Mouse (Mus musculus): ENCODE data around the gene Aldh16a1. TPM values are rescaled to one million over a fixed set of nuclear protein-coding genes. Genes with fewer than 3 reads are reported as not detected.

Gene Aldh16a1
- polyA plus RNA-seq, 1 experiment, result 25.0 TPM

GRCm38 (mm10) chr7:45193406-45193805, 39.0 kb upstream of the Aldh16a1 start:
- Histone ChIP-seq H3K4me1 (ENCODE audit: control insufficient read depth, insufficient read depth, low read length) (peaks cover 6% of the 10 kb centered on the region; the same call in 1 of the 2 replicates), H3K27ac (ENCODE audit: insufficient read depth, low read length) (no peak overlapping the region), H3K4me3 (ENCODE audit: insufficient read depth, low read length) (no peak overlapping the region)
- TF ChIP-seq POLR2A (IDR thresholded peaks at IDR 0.05; ENCODE audit: low read depth, low read length), result no peak
- TF ChIP-seq CTCF (IDR thresholded peaks at IDR 0.05; ENCODE audit: borderline replicate concordance, insufficient read depth, low read length), result no peak

- Histone ChIP-seq H3K27ac (ENCODE audit: insufficient read depth, low read length) (no peak overlapping the region), H3K4me3 (ENCODE audit: insufficient read depth, low read length) (no peak overlapping the region), H3K4me1 (ENCODE audit: control insufficient read depth, insufficient read depth, low read length) (peaks cover 6% of the 10 kb centered on the region; the same call in 1 of the 2 replicates)
- TF ChIP-seq CTCF (IDR thresholded peaks at IDR 0.05; ENCODE audit: borderline replicate concordance, insufficient read depth, low read length), result no peak
- TF ChIP-seq POLR2A (IDR thresholded peaks at IDR 0.05; ENCODE audit: low read depth, low read length), result no peak
These were observed 38.4 kb upstream of the Aldh16a1 start for GRCm38 (mm10) chr7:45192585-45193310.

- no peak overlapping the region for H3K4me3 ChIP-seq (ENCODE audit: insufficient read depth, low read length)
- H3K27ac ChIP-seq (ENCODE audit: insufficient read depth, low read length), result no peak overlapping the region
- peaks cover 3% of the 10 kb centered on the region; the same call in 1 of the 2 replicates for H3K4me1 ChIP-seq (ENCODE audit: control insufficient read depth, insufficient read depth, low read length)
- TF ChIP-seq POLR2A (IDR thresholded peaks at IDR 0.05; ENCODE audit: low read depth, low read length), result no peak
- TF ChIP-seq CTCF (IDR thresholded peaks at IDR 0.05; ENCODE audit: borderline replicate concordance, insufficient read depth, low read length), result no peak
These were observed 37.5 kb upstream of the Aldh16a1 start for GRCm38 (mm10) chr7:45191803-45192363.

DNA sequence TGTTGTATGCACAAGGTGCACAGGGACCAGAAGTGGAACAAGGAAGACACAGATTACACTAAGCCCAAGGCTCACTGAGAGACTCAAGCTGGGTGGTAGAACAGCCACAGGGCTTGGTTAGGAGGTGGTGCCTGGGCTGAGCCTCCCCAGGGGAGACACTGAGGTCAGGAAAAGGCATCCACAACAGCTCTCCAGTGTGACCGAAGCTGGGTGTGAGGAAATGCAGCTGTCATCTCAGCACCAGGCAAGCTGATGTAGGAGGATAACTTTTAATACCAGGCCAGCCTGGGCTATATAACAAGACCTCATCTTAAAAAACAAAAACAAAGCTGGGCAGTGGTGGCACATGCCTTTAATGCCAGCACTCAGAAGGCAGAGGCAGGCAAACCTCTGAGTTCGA, 36.8 kb upstream of the Aldh16a1 start:
- Histone ChIP-seq H3K27ac (ENCODE audit: insufficient read depth, low read length) (no peak overlapping the region), H3K4me1 (ENCODE audit: control insufficient read depth, insufficient read depth, low read length) (peaks cover 3% of the 10 kb centered on the region; the same call in 1 of the 2 replicates), H3K4me3 (ENCODE audit: insufficient read depth, low read length) (no peak overlapping the region)
- TF ChIP-seq CTCF (IDR thresholded peaks at IDR 0.05; ENCODE audit: borderline replicate concordance, insufficient read depth, low read length), result no peak

DNA sequence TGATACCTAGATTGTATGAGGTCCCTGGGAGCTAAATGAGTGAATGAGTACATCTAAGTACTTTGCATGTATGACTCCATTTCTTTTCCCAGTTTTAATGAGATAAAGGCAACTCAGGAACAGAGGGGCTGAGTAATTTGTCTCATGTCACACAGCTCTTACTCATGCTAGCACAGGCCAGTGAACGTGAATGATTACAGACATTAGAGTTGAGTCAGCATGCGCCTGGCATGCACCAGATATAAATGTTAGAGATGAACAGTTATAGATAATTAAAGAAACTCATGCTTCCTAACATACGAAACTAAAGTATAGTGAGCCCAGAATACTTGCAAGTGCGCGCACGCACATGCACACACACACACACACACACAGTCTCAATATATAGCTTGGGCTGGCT, 35.8 kb upstream of the Aldh16a1 start:
- Histone ChIP-seq H3K4me1 (ENCODE audit: control insufficient read depth, insufficient read depth, low read length) (peaks cover 3% of the 10 kb centered on the region; the same call in 1 of the 2 replicates), H3K27ac (ENCODE audit: insufficient read depth, low read length) (no peak overlapping the region), H3K4me3 (ENCODE audit: insufficient read depth, low read length) (no peak overlapping the region)
- no peak for TF ChIP-seq CTCF (IDR thresholded peaks at IDR 0.05; ENCODE audit: borderline replicate concordance, insufficient read depth, low read length)
- no peak for TF ChIP-seq POLR2A (IDR thresholded peaks at IDR 0.05; ENCODE audit: low read depth, low read length)

DNA sequence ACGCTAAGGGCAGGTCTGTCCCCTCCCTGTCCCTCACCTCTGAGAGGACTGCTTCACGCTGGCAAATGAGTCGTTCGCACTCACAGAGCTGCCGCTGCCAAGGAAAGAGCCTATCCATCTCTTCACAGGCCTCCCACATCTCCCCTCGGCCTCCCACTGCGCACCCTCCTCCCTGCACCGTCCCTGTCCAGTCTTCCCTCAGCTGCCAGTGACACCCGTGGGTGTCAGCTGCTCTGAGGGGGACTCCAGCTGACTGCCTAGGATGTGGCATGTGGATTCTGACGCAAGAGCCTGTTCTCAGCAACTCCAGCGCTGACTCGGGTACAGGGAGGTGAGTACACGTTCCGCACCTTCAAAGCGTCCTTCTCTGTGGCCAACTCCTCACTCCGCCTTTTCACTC, 35.2 kb upstream of the Aldh16a1 start:
- Histone ChIP-seq H3K4me3 (ENCODE audit: insufficient read depth, low read length) (no peak overlapping the region), H3K4me1 (ENCODE audit: control insufficient read depth, insufficient read depth, low read length) (peaks cover 3% of the 10 kb centered on the region; the same call in 1 of the 2 replicates), H3K27ac (ENCODE audit: insufficient read depth, low read length) (no peak overlapping the region)
- no peak for TF ChIP-seq CTCF (IDR thresholded peaks at IDR 0.05; ENCODE audit: borderline replicate concordance, insufficient read depth, low read length)
- no peak for TF ChIP-seq POLR2A (IDR thresholded peaks at IDR 0.05; ENCODE audit: low read depth, low read length)

- TF ChIP-seq POLR2A (IDR thresholded peaks at IDR 0.05; ENCODE audit: low read depth, low read length) (no peak), CTCF (IDR thresholded peaks at IDR 0.05; ENCODE audit: borderline replicate concordance, insufficient read depth, low read length) (no peak)
- Histone ChIP-seq H3K4me1 (ENCODE audit: control insufficient read depth, insufficient read depth, low read length) (no peaks in the 10 kb centered on the region), H3K4me3 (ENCODE audit: insufficient read depth, low read length) (no peak overlapping the region), H3K27ac (ENCODE audit: insufficient read depth, low read length) (no peak overlapping the region)
These were observed 31.5 kb upstream of the Aldh16a1 start for GRCm38 (mm10) chr7:45185921-45186320.

- Histone ChIP-seq H3K4me3 (ENCODE audit: insufficient read depth, low read length) (no peak overlapping the region), H3K27ac (ENCODE audit: insufficient read depth, low read length) (no peak overlapping the region), H3K4me1 (ENCODE audit: control insufficient read depth, insufficient read depth, low read length) (no peaks in the 10 kb centered on the region)
- TF ChIP-seq CTCF (IDR thresholded peaks at IDR 0.05; ENCODE audit: borderline replicate concordance, insufficient read depth, low read length) (no peak), POLR2A (IDR thresholded peaks at IDR 0.05; ENCODE audit: low read depth, low read length) (no peak)
These were observed 29.3 kb upstream of the Aldh16a1 start for GRCm38 (mm10) chr7:45183672-45184071.

DNA sequence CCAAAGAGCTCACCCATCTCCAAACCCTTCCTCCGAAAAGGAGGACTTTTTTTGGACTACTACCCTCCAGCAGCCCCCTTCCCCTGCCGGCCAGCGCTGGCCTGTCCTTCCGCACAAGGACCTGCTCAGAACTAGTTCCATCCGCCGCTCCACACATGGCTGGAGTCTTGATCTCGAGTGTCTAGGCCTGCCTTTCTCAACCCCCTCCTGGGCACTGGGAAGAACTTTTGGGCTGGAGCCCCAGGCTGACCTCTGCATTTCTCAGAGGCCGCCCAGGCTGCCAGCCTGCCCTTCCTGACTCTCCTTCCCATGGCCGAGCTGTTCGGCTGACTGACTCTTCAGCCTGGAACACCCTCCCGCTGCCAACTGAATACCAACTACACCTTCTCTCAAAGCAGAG, 28.2 kb upstream of the Aldh16a1 start:
- TF ChIP-seq POLR2A (IDR thresholded peaks at IDR 0.05; ENCODE audit: low read depth, low read length), result no peak
- no peak for TF ChIP-seq CTCF (IDR thresholded peaks at IDR 0.05; ENCODE audit: borderline replicate concordance, insufficient read depth, low read length)
- Histone ChIP-seq H3K27ac (ENCODE audit: insufficient read depth, low read length) (no peak overlapping the region), H3K4me1 (ENCODE audit: control insufficient read depth, insufficient read depth, low read length) (no peaks in the 10 kb centered on the region), H3K4me3 (ENCODE audit: insufficient read depth, low read length) (no peak overlapping the region)

DNA sequence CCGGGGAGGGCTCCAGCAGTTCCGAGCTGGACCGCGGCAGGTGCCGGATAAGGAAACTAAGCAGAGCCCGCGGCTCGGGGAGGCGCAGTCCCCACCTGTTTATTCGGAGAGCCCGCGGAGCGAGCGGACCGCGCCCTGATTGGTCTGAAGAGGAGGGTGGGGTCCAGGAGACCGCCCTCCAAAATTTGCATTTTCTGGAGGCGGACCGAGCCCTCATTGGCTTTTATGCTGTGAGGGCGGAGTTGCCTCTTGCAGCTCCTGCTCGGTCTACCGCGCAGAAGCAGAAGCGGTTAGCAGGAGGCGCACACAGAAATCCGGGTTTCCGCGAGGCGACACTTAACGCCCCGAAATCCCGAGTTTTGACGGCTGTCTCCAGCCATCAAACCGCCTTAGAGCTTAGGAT, 27.8 kb upstream of the Aldh16a1 start:
- Histone ChIP-seq H3K4me3 (ENCODE audit: insufficient read depth, low read length) (no peak overlapping the region), H3K4me1 (ENCODE audit: control insufficient read depth, insufficient read depth, low read length) (no peaks in the 10 kb centered on the region), H3K27ac (ENCODE audit: insufficient read depth, low read length) (no peak overlapping the region)
- TF ChIP-seq POLR2A (IDR thresholded peaks at IDR 0.05; ENCODE audit: low read depth, low read length) (0 out of 2 replicates have a peak, but pooled peaks have one; percentile 43), CTCF (IDR thresholded peaks at IDR 0.05; ENCODE audit: borderline replicate concordance, insufficient read depth, low read length) (no peak)
